Mouse (Mus musculus) spleen, adult 2 months (tissue): ENCODE measurements around the gene Nlrc5.

Experiments used
- CTCF ChIP-seq: fragments of 200-500 bp; IDR thresholded peaks from 2 replicates; pipeline ENCODE4 v1.5.1; 2011; ENCODE audit warnings: mild to moderate bottlenecking, inconsistent platforms; ENCODE audit not compliant: insufficient read depth, insufficient read length, insufficient replicate concordance; ENCODE audit errors: extremely low read depth
- POLR2A ChIP-seq: fragments of 200-500 bp; IDR thresholded peaks from 2 replicates; pipeline ENCODE4 v1.6.1; 2011; ENCODE audit warnings: low read depth, low read length, inconsistent platforms

GRCm38 (mm10) chr8:94557281-94557680 lies 123.1 kb downstream of the Nlrc5 start:
- TF ChIP-seq POLR2A (no peak), CTCF (no peak)
